Mouse (Mus musculus) cerebellum, postnatal 25 days (tissue): ENCODE measurements at regions not wholly inside any gene's neighbourhood (a gene's known extent, or its start where the extent isn't known, plus 50 kb on each side); places are given as distances from the start of the nearest gene placed in this dataset.

Source experiments
- DNase-seq, 2 experiments: peaks; one replicate each; pipeline ENCODE4 v3.0.0; 2021; ENCODE audit warnings: mixed read lengths in 2 of 2

- peak; percentile 24 to 60 for DNase-seq
Measured at GRCm38 (mm10) chr4:131303936-131304335, 359.8 kb downstream of the Matn1 start.

GRCm38 (mm10) chr4:131304361-131304777 is 360.2 kb downstream of the Matn1 start:
- no peak for DNase-seq

DNA sequence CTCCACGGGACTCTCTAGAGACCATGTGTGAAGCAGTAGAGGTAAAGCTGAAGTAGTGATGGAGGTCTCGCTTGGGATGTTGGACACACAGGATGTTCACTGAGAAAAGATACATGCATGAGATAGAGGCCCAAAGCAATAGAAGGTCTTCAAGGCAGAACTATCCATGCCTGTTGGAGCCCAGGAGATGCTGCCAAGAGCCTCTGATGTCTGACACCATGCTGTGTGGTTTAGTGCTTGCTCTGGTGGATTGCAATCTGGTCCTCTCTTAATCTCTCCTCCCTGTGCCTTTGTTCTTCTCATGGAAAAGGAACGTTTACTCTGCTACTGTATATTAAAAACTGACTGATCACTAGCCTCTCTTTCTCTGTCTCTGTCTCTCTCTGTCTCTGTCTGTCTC is 370.0 kb downstream of the Matn1 start:
- DNase-seq, result peak; percentile 37 to 47

GRCm38 (mm10) chr4:131316041-131316440 is 371.9 kb downstream of the Matn1 start:
- DNase-seq, result peak; percentile 24 to 55

DNA sequence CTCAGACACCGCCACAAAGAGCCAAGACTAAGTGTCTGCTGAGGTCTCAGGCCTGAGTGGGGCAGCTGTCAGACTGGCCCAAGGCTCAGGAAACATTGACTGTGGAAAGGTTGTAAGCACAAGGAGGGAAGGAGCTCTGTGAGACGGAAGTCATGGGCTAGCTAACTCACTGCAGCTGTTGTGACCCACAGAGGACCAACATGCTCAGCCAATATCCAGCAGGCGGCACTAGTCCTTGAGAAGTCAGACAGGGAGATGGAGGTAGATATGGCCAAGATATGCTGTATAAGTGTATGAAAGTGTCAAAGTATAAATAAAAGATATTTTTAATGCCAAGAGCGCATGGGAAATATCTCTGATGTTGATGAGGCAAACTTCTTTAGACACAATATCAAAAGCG is 378.1 kb downstream of the Matn1 start:
- no peak for DNase-seq

DNA sequence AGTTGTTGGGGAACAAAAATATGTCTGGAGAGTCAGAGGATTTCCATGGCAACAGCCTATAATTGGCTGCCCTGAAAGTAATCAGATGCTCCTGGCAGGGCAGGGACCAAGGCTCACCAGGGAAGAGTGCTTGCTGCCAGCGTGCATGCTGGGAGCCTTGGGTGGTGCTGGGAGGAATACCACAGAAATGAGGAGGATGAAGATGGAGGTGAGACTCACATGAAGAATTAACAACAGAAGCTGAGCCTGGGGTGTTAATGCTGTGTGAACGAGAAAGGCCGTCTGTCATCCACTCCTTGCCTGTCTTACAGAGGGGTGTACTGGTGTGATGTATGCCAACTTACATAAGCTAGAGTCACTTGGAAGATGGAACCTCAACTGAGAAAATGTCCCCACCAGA is 380.3 kb downstream of the Matn1 start:
- DNase-seq, result peak; percentile 15 to 23

DNA sequence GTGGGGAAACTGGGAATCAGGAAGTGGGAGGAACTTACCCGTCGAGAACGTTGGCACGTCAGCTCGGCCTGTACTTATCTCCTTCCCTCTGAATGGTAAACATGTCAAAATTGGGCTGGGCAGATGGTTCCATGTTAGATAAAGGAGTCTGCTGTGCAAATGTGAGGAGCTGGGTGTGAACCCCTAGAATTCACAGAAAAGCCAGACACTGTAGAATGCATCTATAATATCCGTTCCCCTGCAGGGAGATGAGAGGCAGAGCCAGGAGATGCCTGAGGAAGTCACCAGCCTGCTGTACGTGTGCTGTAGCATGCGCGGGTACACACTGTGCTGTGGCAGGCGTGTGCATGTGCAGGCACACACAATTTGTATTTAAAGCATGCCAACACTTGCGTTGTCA is 381.0 kb downstream of the Matn1 start:
- DNase-seq, result no peak

- DNase-seq, result no peak
Measured at GRCm38 (mm10) chr4:131325609-131326008, 381.4 kb downstream of the Matn1 start.

DNA sequence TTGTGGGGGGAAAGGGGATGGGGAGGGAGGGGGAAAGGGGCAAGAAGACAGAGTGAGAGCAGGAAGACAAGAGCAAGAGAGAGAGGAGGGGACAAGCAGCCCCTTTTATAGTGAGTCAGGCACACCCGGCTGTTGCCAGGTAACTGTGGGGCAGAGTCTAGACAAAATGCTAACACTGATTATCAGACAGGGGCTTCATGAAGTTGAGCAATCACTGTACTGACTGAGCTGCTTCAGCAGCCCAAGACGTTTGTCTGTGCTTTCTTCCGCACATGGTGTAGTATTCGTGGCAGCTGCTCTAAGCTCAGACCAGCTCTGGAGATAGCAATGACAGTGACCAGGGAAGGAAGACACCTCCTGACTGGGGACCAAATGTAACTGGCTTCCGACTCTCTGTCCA is 385.2 kb downstream of the Matn1 start:
- no peak for DNase-seq

DNA sequence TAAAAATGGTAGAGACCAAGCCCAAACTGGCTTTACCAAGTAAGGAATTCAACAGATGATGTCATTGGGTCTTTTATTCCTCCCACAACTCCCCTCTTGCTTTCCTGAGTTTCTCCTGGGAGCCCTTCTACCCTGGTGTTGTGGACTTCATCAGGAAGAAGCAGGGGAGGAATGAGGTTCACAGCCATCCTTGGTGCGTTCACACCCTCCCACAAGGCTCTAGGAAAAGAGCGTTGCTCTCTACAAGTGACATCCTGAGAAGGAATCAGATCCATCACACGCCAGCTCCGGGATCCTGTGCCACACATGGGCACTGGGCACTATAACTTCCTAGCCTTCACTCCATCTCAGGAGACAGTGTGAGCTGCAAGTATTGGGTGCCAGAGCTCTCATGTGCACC is 387.5 kb downstream of the Matn1 start:
- DNase-seq, result no peak

- peak; percentile 38 to 62 for DNase-seq
Measured at GRCm38 (mm10) chr4:131336801-131337200, 392.6 kb downstream of the Matn1 start.

- DNase-seq, result no peak
Measured at GRCm38 (mm10) chr4:131340993-131341695, 397.0 kb downstream of the Matn1 start.

- DNase-seq, result no peak
Measured at GRCm38 (mm10) chr4:131346727-131347126, 402.5 kb downstream of the Matn1 start.

DNA sequence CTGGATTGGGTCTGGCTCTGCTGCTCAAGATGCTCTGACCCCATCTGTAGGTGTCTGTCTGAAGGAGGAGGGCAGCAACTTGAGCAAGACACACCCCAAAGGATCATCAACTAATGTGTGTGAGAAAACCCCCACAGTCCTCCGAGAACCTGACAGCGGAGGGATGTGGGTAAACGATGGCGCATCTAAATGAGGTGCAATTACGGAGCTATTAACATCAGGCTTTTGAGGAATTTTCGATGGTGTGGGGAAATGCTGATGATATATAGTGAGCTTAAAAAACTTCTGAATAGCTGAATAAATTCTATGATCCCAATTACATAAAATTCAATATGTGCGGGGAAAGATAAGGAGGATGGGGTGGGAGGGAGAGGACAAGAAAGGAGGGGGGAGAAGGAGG is 406.1 kb downstream of the Matn1 start:
- DNase-seq, result no peak

- DNase-seq, result no peak
Measured at GRCm38 (mm10) chr4:131354908-131355307, 410.7 kb downstream of the Matn1 start.

DNA sequence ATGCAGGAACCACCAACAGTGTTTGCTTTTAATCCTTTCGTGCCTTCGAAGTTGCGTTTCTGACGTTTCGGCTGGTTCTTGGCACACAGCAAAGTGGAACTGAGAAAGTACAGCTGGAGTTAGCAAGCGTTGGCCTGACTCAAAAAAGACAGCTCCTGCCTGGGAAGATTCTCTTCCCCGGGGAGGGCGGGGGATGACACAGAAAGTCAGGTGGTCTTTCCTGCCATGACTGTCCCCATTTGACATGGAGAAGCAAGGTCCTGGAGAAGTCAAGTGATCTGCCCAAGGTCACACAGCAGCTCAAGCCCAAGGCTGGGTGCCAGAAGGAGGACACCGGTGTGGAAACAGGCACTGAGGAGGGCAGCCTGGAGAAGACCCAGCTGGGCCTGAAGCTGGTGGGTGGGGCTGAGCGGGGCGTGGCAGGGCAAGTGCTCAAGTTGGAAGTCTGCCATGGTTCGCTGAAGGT is 411.4 kb downstream of the Matn1 start:
- no peak for DNase-seq

GRCm38 (mm10) chr4:131356316-131356715 is 412.1 kb downstream of the Matn1 start:
- no peak for DNase-seq

GRCm38 (mm10) chr4:131363030-131363429 is 418.8 kb downstream of the Matn1 start:
- no peak for DNase-seq

GRCm38 (mm10) chr4:131364671-131365252 is 420.6 kb downstream of the Matn1 start:
- DNase-seq, result peak; percentile 55 to 73

DNA sequence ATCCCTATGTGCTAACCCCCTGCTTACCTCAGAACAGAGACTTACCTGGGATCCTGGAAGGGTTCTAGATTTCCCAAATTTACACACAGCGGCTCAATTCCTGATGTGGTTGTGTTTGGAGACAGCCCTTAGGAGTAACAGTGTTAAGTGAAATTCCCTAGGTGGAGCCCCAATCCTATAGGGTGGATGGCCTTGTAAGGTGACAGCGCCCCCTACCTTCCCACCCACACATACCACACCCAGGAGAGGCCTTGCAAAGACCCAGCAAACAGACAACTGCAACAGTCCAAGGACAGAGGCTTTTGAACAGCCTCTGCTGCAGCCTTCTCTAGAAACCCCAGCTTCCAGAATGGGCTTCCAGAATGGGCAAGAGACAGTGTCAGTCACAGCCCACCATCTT is 421.8 kb downstream of the Matn1 start:
- peak in 1 of 2 experiments; percentile 15 for DNase-seq

GRCm38 (mm10) chr4:131366656-131367055 is 422.5 kb downstream of the Matn1 start:
- DNase-seq, result no peak

GRCm38 (mm10) chr4:131372517-131372916 is 428.3 kb downstream of the Matn1 start:
- DNase-seq, result no peak

DNA sequence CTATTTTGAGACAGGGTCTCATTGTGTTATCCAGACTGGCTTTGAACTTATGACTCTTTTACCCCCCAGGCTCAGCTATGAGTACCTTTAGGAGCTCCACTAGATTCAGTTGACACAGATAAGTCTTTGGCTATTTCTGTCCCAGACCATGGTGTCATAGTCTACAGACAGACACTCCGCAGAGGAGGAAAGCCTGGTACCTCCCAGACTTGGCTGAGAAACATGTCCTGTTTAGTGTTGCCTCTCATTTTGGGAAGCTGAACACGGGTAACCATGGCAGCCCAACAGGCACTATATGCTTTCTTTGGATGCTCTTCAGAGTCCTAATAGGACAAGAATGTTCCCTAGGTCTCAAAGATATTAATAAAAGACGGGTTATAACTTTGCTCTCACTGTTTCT is 429.0 kb downstream of the Matn1 start:
- DNase-seq, result no peak

- peak in 1 of 2 experiments; percentile 26 for DNase-seq
Measured at GRCm38 (mm10) chr4:131374527-131375290, 430.5 kb downstream of the Matn1 start.
